Mouse (Mus musculus) adrenal gland, adult (tissue): Measurements from ENCODE around the gene Prss16.

ENCODE experiments used
- DNase-seq, 2 experiments: peaks; one replicate each; pipeline ENCODE4 v3.0.0; 2022 to 2023; ENCODE audit warnings: low spot score in 1 of 2; ENCODE audit not compliant: inconsistent age in 2 of 2

The Prss16 gene

DNA sequence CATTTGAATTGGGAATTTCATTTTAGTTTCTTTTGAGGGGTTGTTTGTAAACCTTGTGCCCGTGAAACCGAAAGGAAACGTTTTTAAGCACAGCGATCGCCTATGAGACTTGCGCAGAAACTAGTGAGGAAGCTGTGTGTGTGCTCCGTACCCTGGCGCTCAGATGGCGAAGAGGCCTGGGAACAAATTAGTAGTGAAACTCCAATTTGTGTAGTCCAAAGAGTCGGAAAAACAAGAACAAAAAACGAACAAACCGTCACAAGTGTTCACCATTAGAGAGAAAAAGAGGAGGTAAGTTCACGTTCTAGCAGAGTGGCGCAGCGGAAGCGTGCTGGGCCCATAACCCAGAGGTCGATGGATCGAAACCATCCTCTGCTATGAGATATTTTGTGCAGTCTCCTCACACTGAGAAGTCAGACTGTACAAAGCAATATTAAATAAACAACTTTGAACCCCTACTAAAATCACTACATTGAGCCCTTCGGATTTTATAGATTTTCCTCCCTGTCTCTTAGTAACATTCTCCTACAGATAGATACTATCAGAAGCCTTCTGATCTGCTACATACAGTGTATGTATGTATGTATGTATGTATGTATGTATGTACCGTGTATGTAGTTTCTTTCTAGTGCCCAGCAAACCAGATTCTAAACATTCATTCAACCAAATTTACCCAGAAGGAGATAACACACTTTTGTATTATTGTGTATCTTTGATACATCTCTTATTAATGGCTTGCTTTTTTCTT lies 34.6 kb downstream of the Prss16 start:
- peak; percentile 75 to 94 for DNase-seq

DNA sequence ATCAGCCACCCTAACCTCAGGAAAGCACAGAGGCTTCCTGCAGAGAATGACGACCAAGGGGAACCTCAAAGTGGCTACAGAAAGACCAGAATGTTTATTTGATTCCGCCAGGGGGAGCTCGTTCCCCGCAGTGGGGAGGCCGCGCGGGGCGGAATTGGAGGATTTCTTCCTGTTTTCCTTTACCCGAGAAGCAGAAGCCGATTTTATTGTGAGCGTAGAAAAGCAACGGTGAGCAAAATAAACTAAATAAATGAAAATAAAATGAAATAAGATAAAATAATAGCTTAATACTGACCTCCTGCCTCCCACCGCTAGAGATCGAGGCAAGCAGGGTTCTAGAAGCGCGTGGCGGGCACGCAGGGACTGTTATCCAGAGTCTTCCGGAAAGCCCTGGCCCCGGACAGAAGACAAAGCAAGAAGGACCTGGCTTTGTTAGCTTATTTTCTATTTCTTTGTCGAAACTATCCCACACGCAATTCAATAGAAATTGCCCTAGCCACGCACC lies 35.3 kb downstream of the Prss16 start:
- peak; percentile 90 to 98 for DNase-seq

DNA sequence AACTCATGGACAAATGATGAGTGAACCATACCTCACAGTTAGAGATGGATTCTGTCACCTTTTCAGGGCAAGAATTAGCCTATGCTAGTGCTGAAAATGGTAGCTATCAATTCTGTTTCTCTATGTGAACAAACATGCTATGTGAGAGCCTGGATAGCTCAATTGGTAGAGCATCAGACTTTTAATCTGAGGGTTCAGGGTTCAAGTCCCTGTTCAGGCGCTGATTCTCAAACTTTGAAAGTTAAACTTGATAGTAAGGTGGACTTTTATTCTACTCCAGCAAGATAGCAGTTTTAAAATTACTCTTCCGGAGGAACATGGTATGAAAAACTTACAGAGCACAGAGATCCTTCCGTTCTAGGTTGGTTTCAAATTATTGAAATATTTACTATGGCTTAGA lies 37.9 kb downstream of the Prss16 start:
- peak in 1 of 2 experiments; percentile 36 for DNase-seq

DNA sequence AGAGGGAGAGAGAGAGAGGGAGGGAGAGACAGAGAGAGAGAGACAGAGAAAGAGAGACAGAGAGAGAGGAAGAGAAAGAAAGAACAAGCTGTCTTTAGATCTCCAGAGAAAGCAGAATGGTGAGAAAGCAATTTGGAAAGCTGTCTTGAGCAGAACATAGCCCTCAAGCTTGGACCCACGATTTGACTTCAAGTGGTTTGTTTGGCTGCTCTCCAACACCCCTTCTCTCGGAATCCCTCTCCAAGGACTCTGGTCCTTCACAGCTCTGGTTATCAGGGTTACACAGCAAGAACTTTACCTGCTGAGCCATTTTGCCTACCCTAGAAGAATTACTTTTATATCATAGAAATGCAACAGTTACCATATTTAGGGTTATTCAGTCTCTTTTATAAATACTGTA lies 39.7 kb downstream of the Prss16 start:
- DNase-seq = no peak

DNA sequence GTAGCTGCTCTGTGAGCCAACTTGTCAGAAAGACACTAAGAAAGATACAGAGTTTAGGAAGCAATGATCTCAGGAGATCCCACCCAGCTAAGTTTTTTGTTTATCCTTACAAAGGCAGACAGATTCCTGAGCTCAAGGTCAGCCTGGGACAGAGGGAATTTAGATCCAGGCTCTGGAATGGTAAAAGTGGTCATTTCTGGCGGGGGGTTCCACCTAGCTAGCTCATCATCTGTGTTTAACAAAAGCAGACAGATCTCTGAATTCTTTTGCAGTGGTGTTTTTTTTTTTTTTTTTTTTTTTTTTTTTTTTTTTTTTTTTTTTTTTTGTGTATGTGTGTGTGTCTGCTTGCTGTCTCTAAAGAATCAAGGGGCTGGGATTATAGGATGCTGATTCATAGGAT lies 40.3 kb downstream of the Prss16 start:
- DNase-seq = no peak
